Mouse (Mus musculus) embryonic facial prominence, embryonic 12.5 days (tissue): ENCODE measurements around the gene Fam186b. TPM values are rescaled to one million over a fixed set of nuclear protein-coding genes. Genes with fewer than 3 reads are reported as not detected.
A peak's percentile ranks its signal among the peaks of the same experiment; 100 is the strongest.

Source experiments
- ATAC-seq: fragments of 200-750 bp; cut with Nextera tagmentation; 2 replicates; pipeline ENCODE4 v1.8.0; 2017; ENCODE audit not compliant: insufficient number of reproducible peaks, insufficient read depth, low FRiP score, low TSS enrichment
- H3K27ac ChIP-seq: fragments of 300-500 bp; sonication (generic); 2 replicates; pipeline ENCODE4 v1.5.1; 2016; ENCODE audit warnings: mild to moderate bottlenecking
- H3K27me3 ChIP-seq: fragments of 300-500 bp; sonication (generic); 2 replicates; pipeline ENCODE4 v1.6.1; 2016; ENCODE audit warnings: mild to moderate bottlenecking, moderate library complexity
- H3K36me3 ChIP-seq: fragments of 300-500 bp; sonication (generic); 2 replicates; pipeline ENCODE4 v1.6.1; 2016; ENCODE audit warnings: mild to moderate bottlenecking
- H3K4me1 ChIP-seq: fragments of 300-500 bp; sonication (generic); 2 replicates; pipeline ENCODE4 v1.6.1; 2016
- H3K4me2 ChIP-seq: fragments of 300-500 bp; sonication (generic); replicated peaks from 2 replicates; pipeline ENCODE4 v1.6.1; 2016; ENCODE audit warnings: mild to moderate bottlenecking, moderate library complexity
- H3K4me3 ChIP-seq: fragments of 300-500 bp; sonication (generic); 2 replicates; pipeline ENCODE4 v1.5.1; 2016; ENCODE audit warnings: mild to moderate bottlenecking
- H3K9ac ChIP-seq: fragments of 300-500 bp; sonication (generic); 2 replicates; pipeline ENCODE4 v1.6.1; 2016; ENCODE audit warnings: mild to moderate bottlenecking, moderate library complexity
- H3K9me3 ChIP-seq: fragments of 300-500 bp; sonication (generic); 2 replicates; pipeline ENCODE4 v1.6.1; 2016; ENCODE audit warnings: mild to moderate bottlenecking, moderate library complexity
- WGBS: fragments of 180-500 bp; shearing (Covaris S2); methylation state at CpG from one replicate; pipeline ENCODE4 v1.1.7; 2016; 5-methylcytosine and 5-hydroxymethylcytosine counted together
- polyA plus RNA-seq: library from polyadenylated mRNA; unstranded; fragments of >200 nt; fragmentation: Nextera tagmentation; extraction: Ambion mirVana; gene quantifications from 2 replicates; pipeline ENCODE4 v1.2.1, GENCODE M21; 2016

The Fam186b gene
- polyA plus RNA-seq, 1 experiment from 2014 or later = 0.32 TPM

DNA sequence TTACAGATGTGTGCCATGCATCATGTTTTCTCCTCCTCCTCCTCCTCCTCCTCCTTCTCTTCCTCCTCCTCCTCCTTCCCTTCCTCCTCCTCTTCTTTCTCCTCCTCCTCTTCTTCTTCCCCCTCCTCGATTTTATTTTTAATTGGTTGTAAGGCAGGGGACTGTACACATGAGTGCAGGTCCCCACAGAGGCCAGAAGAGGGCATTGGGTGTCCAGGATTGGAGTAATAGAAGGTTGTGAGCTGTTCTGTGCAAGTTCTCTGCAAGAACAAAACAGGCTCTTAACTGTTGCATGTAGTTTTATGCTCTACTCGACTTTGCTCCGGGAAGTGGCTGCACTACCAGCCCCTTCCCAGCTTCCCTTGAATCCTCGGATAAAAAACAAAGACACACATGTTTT is 55.6 kb downstream of the Fam186b start:
- ATAC-seq = no peak
- 60% methylated on average over 4 of the region's 4 CpGs for WGBS

GRCm38 (mm10) chr15:99238006-99238405 is 57.7 kb downstream of the Fam186b start:
- Histone ChIP-seq H3K4me2 (no peak overlapping the region), H3K9ac (peak overlapping the region; percentile 3; the same call in 1 of the 2 replicates), H3K9me3 (no peaks in the 10 kb centered on the region), H3K4me1 (peaks cover 5% of the 10 kb centered on the region; the same call in 1 of the 2 replicates), H3K27me3 (peaks cover 15% of the 10 kb centered on the region), H3K4me3 (no peak overlapping the region), H3K36me3 (peaks cover 18% of the 10 kb centered on the region), H3K27ac (no peak overlapping the region)
- WGBS = 26% methylated on average over 11 of the region's 11 CpGs
- ATAC-seq = no peak

More for the DNA sequence above, 55.6 kb downstream of the Fam186b start:
- Histone ChIP-seq H3K27ac (no peak overlapping the region), H3K27me3 (no peaks in the 10 kb centered on the region), H3K4me3 (no peak overlapping the region), H3K4me2 (no peak overlapping the region), H3K9ac (no peak overlapping the region), H3K36me3 (peaks cover 40% of the 10 kb centered on the region), H3K9me3 (no peaks in the 10 kb centered on the region), H3K4me1 (peaks cover 5% of the 10 kb centered on the region; the same call in 1 of the 2 replicates)

DNA sequence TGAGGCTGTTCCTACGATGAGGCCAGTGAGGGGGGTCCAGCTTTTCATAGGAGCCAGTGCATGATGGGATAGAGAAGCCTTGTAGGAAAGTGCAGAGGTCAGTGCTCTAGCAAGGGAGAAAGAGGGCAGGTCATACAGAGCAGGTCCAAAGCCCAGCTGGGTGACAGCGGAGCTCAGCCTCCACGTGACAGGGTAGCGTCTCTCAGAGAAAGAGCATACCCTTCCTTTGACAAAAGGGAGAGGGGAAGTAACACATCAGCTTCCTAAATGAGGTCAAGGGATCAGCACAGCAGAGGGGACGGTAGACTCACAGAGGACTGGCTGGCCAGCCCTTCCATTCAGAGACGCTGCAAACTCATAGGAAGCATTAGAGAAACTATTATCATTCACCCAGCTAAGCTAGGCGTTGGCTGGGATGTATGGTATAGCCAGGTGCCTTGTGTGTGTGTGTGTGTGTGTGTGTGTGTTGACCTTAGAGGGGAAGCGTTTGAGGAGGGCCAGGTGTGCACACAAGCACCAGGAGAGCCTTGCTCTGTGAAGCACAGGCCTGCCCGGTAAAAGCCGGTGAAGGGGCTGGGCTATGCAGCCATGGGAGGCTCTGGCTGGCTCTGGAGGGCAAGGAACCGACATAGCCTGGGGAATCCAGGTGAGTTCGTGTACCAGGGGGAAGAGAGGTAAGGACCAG is 61.2 kb downstream of the Fam186b start:
- no peak overlapping the region for H3K4me2 ChIP-seq
- 56% methylated on average over 12 of the region's 12 CpGs for WGBS
- no peak overlapping the region for H3K9ac ChIP-seq
- peaks cover 44% of the 10 kb centered on the region for H3K27me3 ChIP-seq
- H3K4me1 ChIP-seq = peaks cover 5% of the 10 kb centered on the region; the same call in 1 of the 2 replicates
- no peak for ATAC-seq
- no peaks in the 10 kb centered on the region for H3K36me3 ChIP-seq
- H3K9me3 ChIP-seq = no peaks in the 10 kb centered on the region
- H3K4me3 ChIP-seq = no peak overlapping the region
- H3K27ac ChIP-seq = no peak overlapping the region

GRCm38 (mm10) chr15:99233719-99234118 is 62.0 kb downstream of the Fam186b start:
- WGBS = 62% methylated on average over 17 of the region's 17 CpGs
- H3K9ac ChIP-seq = no peak overlapping the region
- no peaks in the 10 kb centered on the region for H3K9me3 ChIP-seq
- H3K4me3 ChIP-seq = no peak overlapping the region
- H3K27me3 ChIP-seq = peaks cover 52% of the 10 kb centered on the region
- H3K4me2 ChIP-seq = no peak overlapping the region
- H3K4me1 ChIP-seq = peaks cover 5% of the 10 kb centered on the region; the same call in 1 of the 2 replicates
- H3K36me3 ChIP-seq = no peaks in the 10 kb centered on the region
- no peak for ATAC-seq
- H3K27ac ChIP-seq = no peak overlapping the region

GRCm38 (mm10) chr15:99231998-99232397 is 63.7 kb downstream of the Fam186b start:
- no peaks in the 10 kb centered on the region for H3K4me1 ChIP-seq
- H3K9me3 ChIP-seq = no peaks in the 10 kb centered on the region
- H3K4me2 ChIP-seq = no peak overlapping the region
- H3K36me3 ChIP-seq = no peaks in the 10 kb centered on the region
- H3K27ac ChIP-seq = no peak overlapping the region
- no peak for ATAC-seq
- H3K27me3 ChIP-seq = peaks cover 69% of the 10 kb centered on the region
- no peak overlapping the region for H3K9ac ChIP-seq
- no peak overlapping the region for H3K4me3 ChIP-seq
- WGBS = 65% methylated on average over 10 of the region's 10 CpGs

GRCm38 (mm10) chr15:99226090-99226489 is 69.6 kb downstream of the Fam186b start:
- Histone ChIP-seq H3K4me2 (peak overlapping the region; percentile 71), H3K27ac (no peak overlapping the region), H3K9me3 (no peaks in the 10 kb centered on the region)

GRCm38 (mm10) chr15:99225081-99225810 is 70.4 kb downstream of the Fam186b start:
- H3K27me3 ChIP-seq = peaks cover 94% of the 10 kb centered on the region
- H3K4me3 ChIP-seq = peak overlapping the region; percentile 44
- H3K9me3 ChIP-seq = no peaks in the 10 kb centered on the region
- no peaks in the 10 kb centered on the region for H3K36me3 ChIP-seq
- ATAC-seq = no peak
- no peak overlapping the region; the same call in 1 of the 2 replicates for H3K9ac ChIP-seq
- peaks cover 52% of the 10 kb centered on the region for H3K4me1 ChIP-seq
- WGBS = 1% methylated on average over 22 of the region's 22 CpGs
- H3K27ac ChIP-seq = no peak overlapping the region
- H3K4me2 ChIP-seq = peak overlapping the region; percentile 71

More at GRCm38 (mm10) chr15:99226090-99226489, 69.6 kb downstream of the Fam186b start:
- H3K27me3 ChIP-seq = peaks cover 99% of the 10 kb centered on the region
- WGBS = 14% methylated on average over 14 of the region's 14 CpGs
- H3K4me1 ChIP-seq = peaks cover 50% of the 10 kb centered on the region
- H3K36me3 ChIP-seq = no peaks in the 10 kb centered on the region
- ATAC-seq = no peak
- peak overlapping the region; percentile 44; the same call in 1 of the 2 replicates for H3K4me3 ChIP-seq
- no peak overlapping the region for H3K9ac ChIP-seq

GRCm38 (mm10) chr15:99224208-99224911 is 71.3 kb downstream of the Fam186b start, which contains the start of gene Kcnh3:
Gene Kcnh3, plus strand, starts transcription at chr15:99224861.
- WGBS = under 1% methylated on average over 65 of the region's 66 CpGs
- Histone ChIP-seq H3K4me3 (peak within 1 kb of the TSS; percentile 44), H3K9me3 (no peaks in the 10 kb centered on the region), H3K4me2 (peak within 1 kb of the TSS; percentile 71), H3K36me3 (no peaks in the 10 kb centered on the region), H3K4me1 (peaks cover 52% of the 10 kb centered on the region), H3K27me3 (peaks cover 93% of the 10 kb centered on the region), H3K27ac (no peak within 1 kb of the TSS), H3K9ac (peak within 1 kb of the TSS; percentile 31)
- ATAC-seq = no peak

- peak overlapping the region; percentile 71 for H3K4me2 ChIP-seq
- H3K4me1 ChIP-seq = peaks cover 52% of the 10 kb centered on the region
- no peaks in the 10 kb centered on the region for H3K9me3 ChIP-seq
- under 1% methylated on average over 45 of the region's 46 CpGs for WGBS
- H3K4me3 ChIP-seq = peak overlapping the region; percentile 44
- H3K27me3 ChIP-seq = peaks cover 88% of the 10 kb centered on the region
- no peaks in the 10 kb centered on the region for H3K36me3 ChIP-seq
- ATAC-seq = no peak
- no peak overlapping the region for H3K27ac ChIP-seq
- H3K9ac ChIP-seq = peak overlapping the region; percentile 31; the same call in 1 of the 2 replicates
Observed at GRCm38 (mm10) chr15:99223585-99224207, 72.0 kb downstream of the Fam186b start.

DNA sequence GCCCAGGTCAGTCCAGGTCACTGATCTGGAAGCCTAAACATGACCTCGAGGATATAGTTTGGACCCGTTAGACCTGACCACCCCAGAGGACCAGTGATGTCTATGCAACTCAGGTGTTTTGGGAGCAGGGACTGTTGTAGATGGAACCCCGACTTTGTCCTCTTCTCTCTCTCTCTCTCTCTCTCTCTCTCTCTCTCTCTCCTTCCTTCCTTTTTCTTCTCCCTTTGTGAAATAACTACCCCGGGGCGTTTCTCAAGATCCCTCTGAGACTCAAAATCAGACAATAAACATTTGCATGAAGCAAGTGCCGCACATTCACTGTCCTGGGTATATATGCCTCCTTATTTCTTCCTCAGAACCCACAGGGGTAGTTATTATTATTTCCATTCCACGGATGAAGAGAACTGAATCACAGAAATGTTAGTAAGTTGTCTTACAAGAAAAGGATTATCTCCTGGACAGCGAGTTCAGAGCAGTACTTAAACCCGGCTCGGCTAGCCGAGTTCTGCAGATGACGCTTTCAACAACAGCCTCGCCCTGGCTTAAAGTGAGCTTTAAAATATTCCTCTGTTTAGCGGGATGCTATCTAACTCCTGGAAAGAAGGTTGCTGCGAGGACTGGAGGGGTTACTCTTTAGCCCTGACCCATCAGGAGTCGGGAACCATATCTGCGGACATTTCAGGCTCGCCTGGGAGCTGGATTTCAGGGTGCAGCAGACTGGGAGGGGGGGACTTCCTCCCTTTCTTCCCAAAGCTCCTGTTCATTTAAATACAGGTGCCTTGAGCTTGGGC is 72.7 kb downstream of the Fam186b start:
- Histone ChIP-seq H3K4me2 (peak overlapping the region; percentile 71), H3K9ac (peak overlapping the region; percentile 31; the same call in 1 of the 2 replicates), H3K4me1 (peaks cover 52% of the 10 kb centered on the region), H3K27ac (no peak overlapping the region), H3K27me3 (peaks cover 81% of the 10 kb centered on the region), H3K4me3 (peak overlapping the region; percentile 44), H3K9me3 (no peaks in the 10 kb centered on the region), H3K36me3 (no peaks in the 10 kb centered on the region)
- ATAC-seq = no peak
- WGBS = 4% methylated on average over 18 of the region's 18 CpGs
